Mouse (Mus musculus): ENCODE results near the gene Enthd1. TPM values are rescaled to one million over a fixed set of nuclear protein-coding genes. Genes with fewer than 3 reads are reported as not detected.
"Not testable (repeated sequence)": the region's sequence is repeated elsewhere in the genome, so short reads cannot be mapped to it uniquely, and the experiment has no call there.

The Enthd1 gene
- polyA plus RNA-seq, 1 experiment from 2014 or later = not detected

DNA sequence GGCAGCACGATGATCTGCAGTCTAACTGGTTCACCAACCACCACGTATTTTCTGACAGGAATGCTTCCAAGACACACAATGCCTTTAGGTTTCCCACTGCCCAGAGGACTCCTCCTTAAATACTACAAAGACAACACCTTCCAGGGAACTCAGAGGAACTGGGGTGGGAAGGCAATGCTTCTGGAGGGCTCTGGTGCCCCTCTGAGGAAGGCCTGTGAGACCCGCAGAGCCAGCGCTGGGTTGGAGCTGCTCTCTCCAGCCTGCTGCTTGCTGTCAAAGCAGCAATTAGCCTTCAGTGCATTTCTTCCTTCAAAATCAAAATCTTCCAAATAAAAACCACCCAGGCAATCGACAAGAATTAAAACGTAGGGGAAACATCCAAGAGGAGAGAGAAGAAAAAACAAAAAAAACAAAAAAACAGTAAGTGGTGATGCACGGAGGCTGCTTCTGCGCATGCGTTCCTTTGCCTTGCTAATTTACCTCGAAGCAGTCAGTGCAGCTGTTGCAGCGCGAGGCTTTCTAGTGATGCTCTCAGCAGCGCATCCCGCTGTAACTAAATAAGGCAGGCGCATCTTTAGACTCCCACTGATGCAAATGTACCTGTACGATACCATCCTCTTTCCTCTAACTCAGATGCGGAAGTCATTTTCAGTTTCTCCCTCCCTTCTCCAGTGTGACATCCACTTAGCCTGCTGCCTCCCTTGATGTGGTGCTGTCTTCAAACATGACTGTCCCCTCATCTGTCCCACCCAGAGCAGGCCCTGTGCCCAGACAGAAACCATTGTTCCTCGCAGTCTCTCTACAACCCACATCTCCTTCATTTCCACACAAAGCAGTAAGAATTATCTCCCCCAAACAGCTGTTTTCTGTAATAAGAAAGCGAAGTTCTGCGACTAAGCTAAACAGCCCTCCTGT, 34.7 kb downstream of the Enthd1 start:
- Histone ChIP-seq H3K9ac (no peak overlapping the region), H3K27me3 (no peaks in the 10 kb centered on the region), H3K4me3 (no peak overlapping the region), H3K4me2 (no peak overlapping the region), H3K4me1 (no peaks in the 10 kb centered on the region), H3K9me3 (no peaks in the 10 kb centered on the region), H3K27ac (no peak overlapping the region), H3K36me3 (no peaks in the 10 kb centered on the region)
- no peak for ATAC-seq (ENCODE audit: borderline replicate concordance, extremely low read depth, low FRiP score, low TSS enrichment)
- 53% methylated on average over 20 of the region's 20 CpGs for WGBS

DNA sequence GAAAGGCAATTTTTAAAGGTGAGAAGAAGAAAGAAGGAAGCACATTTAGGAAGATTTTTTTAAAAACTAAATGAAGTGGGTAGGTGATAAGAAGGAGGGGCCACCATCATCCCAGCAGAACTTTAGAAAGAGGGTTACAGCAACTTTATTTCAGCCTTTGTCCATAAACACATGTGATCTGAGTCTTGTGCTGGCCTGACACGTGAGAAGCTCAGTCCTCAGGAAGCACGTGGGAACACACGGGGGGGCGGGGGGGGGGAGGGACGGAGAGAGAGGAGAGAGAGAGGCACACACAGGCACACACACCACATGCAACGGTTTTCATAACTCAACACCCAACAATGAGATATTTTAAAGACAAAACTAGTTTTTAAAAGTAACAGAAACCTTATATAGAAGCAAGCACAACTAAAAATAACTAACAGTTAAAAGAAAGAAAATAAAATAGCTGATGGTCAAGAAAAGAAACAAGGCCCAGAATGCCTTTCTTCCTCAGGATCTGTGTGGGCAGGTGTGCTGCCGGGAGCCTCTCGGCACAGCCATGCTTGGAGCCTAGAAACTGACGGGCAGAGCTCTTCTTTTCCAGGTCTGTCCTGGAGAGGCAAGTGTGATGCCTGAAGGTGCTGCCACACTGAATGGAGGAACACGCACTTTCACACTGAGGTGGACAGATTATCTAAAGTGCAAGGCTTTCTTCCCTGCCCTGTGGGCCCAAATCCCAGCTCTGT, 43.1 kb downstream of the Enthd1 start:
- no peak overlapping the region for H3K27ac ChIP-seq
- no peaks in the 10 kb centered on the region for H3K9me3 ChIP-seq
- ATAC-seq (ENCODE audit: borderline replicate concordance, extremely low read depth, low FRiP score, low TSS enrichment) = no peak
- no peaks in the 10 kb centered on the region for H3K27me3 ChIP-seq
- H3K36me3 ChIP-seq = no peaks in the 10 kb centered on the region
- H3K9ac ChIP-seq = no peak overlapping the region
- H3K4me3 ChIP-seq = no peak overlapping the region
- peaks cover 6% of the 10 kb centered on the region; the same call in 1 of the 2 replicates for H3K4me1 ChIP-seq
- H3K4me2 ChIP-seq = no peak overlapping the region
- WGBS = 35% methylated on average over 10 of the region's 10 CpGs

DNA sequence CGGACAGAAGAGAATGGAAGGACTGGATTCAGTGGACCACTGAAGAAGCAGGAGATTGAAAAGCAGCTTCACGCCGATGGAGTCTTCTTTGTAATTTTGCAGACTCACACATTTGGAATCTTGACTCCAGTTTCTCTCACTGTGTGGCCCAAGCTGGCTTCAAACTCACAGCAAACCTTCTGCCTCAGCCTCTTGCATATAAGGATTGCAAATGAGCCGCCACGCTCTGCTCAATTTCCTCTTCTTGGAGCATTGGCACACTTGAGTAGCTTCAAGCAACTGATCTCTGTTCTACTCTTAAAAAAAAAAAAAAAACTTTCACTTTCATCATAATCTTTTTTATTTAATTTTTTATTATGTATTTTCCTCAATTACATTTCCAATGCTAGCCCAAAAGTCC, 45.0 kb downstream of the Enthd1 start:
- no peak overlapping the region for H3K27ac ChIP-seq
- no peaks in the 10 kb centered on the region for H3K27me3 ChIP-seq
- H3K4me3 ChIP-seq = no peak overlapping the region
- H3K9me3 ChIP-seq = no peaks in the 10 kb centered on the region
- H3K4me2 ChIP-seq = no peak overlapping the region
- peaks cover 6% of the 10 kb centered on the region; the same call in 1 of the 2 replicates for H3K4me1 ChIP-seq
- no peak for ATAC-seq (ENCODE audit: borderline replicate concordance, extremely low read depth, low FRiP score, low TSS enrichment)
- no peaks in the 10 kb centered on the region for H3K36me3 ChIP-seq
- WGBS = 93% methylated on average over 5 of the region's 5 CpGs
- H3K9ac ChIP-seq = no peak overlapping the region

DNA sequence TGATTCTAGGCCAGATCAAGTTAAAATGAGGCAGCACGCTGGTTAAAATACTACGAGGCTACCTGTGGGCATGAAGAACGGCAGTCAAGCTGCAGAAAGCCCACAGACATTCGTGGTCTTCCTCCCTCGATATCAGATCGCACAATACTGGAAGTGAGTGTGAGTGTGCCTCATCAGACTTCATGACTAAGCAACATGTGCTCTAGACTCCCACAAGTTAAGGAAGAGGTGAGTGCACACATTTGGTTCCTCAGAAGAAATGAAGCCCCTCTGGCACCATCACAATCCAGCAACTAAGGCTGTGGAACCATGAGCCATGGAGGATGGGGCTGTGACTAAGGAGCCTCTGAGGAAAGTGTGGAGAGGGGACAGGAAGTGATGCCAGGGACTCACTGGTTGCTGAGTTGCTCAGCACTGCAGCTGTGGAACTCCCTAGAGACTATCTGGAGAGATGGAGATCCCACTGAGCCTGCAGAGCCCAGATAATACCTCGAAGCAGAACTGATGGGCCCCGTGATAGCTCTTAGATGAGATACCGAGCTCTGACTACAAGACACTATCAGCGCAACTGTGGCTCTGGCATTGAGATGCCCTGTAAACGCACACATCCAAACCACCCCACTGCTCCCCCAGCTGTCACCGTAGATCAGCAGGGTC, 46.3 kb downstream of the Enthd1 start:
- no peak for ATAC-seq (ENCODE audit: borderline replicate concordance, extremely low read depth, low FRiP score, low TSS enrichment)
- Histone ChIP-seq H3K4me1 (peaks cover 6% of the 10 kb centered on the region; the same call in 1 of the 2 replicates), H3K4me3 (no peak overlapping the region), H3K36me3 (no peaks in the 10 kb centered on the region), H3K27me3 (no peaks in the 10 kb centered on the region), H3K9ac (no peak overlapping the region), H3K9me3 (no peaks in the 10 kb centered on the region), H3K4me2 (no peak overlapping the region), H3K27ac (no peak overlapping the region)
- 81% methylated on average over 12 of the region's 12 CpGs for WGBS

DNA sequence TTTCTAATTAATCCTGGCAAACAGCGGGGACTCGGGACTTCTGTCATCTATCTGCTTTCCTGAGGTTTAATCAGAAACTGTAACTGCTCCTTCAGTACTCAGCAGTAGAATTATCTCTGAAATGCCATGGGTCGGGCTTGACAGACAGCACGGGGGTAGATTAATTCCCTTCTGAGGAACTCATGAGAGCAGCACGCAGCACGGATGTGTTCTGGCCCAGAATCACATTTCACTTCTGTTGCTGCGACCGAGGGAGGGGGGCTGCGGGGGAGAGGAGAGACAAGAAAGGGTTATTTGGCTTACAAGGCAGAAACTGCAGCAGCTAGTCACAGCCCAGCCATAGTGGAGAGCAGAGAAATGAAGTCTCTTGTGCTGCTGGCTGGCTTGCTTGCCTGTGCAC, 47.0 kb downstream of the Enthd1 start:
- no peaks in the 10 kb centered on the region for H3K36me3 ChIP-seq
- WGBS = 19% methylated on average over 9 of the region's 9 CpGs
- H3K9ac ChIP-seq = no peak overlapping the region
- H3K27me3 ChIP-seq = no peaks in the 10 kb centered on the region
- H3K27ac ChIP-seq = no peak overlapping the region
- 0 out of 2 replicates have a peak, but pooled peaks have one; percentile 27 for ATAC-seq (ENCODE audit: borderline replicate concordance, extremely low read depth, low FRiP score, low TSS enrichment)
- 0 out of 2 replicates have a peak overlapping the region, but pooled peaks have one; percentile 24 for H3K4me2 ChIP-seq
- peaks cover 6% of the 10 kb centered on the region; the same call in 1 of the 2 replicates for H3K4me1 ChIP-seq
- H3K4me3 ChIP-seq = no peak overlapping the region
- H3K9me3 ChIP-seq = no peaks in the 10 kb centered on the region

DNA sequence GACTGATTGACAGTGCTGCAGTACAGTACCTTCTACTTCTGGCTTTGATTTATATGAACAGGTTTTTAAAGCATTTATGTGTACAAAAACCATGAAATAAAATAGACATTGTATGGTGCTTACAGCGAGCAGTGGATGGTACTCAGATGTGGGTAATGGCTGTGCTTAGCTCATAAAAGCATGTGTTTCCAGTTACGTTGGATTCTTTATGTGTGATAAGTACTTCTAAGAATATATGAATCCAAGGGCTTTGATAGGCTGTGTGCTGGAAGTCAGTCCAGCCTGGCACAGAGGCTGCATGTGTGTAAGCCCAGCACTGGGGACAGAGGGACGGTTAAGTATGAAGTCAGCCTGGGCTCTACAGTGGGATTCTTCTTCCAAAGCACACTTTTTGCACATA, 48.4 kb downstream of the Enthd1 start:
- Histone ChIP-seq H3K36me3 (no peaks in the 10 kb centered on the region), H3K4me1 (peaks cover 6% of the 10 kb centered on the region; the same call in 1 of the 2 replicates), H3K4me2 (no peak overlapping the region), H3K27me3 (no peaks in the 10 kb centered on the region), H3K9me3 (no peaks in the 10 kb centered on the region), H3K4me3 (no peak overlapping the region), H3K27ac (no peak overlapping the region), H3K9ac (no peak overlapping the region)
- whole genome bisulfite sequencing = 69% methylated on average over 3 of the region's 3 CpGs
- ATAC-seq (ENCODE audit: borderline replicate concordance, extremely low read depth, low FRiP score, low TSS enrichment) = no peak

DNA sequence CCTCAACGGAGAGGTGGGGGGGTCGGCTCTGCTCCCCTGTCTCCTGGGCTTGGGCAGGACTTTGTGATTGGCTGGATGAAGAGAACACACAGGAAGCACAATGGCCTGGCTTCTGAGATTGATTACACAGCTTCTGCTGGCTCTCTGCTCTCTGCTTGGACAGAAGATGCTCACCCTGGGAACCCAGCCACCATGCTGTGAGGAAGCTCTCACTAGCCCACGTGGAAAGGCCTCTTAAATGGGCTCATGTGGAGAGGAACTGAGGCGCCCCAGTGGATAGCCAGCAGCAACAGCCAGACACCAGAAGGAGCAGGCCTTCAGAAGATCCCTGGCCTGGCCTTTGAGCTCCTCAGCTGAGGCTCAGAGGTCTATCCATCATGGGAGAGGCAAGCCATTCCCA, 59.9 kb downstream of the Enthd1 start:
- no peak overlapping the region for H3K4me2 ChIP-seq
- 22% methylated on average over 4 of the region's 4 CpGs for WGBS
- no peaks in the 10 kb centered on the region for H3K9me3 ChIP-seq
- H3K36me3 ChIP-seq = no peaks in the 10 kb centered on the region
- H3K4me3 ChIP-seq = no peak overlapping the region
- H3K27me3 ChIP-seq = no peaks in the 10 kb centered on the region
- H3K9ac ChIP-seq = no peak overlapping the region
- no peak overlapping the region for H3K27ac ChIP-seq
- no peak for ATAC-seq (ENCODE audit: borderline replicate concordance, extremely low read depth, low FRiP score, low TSS enrichment)
- H3K4me1 ChIP-seq = no peaks in the 10 kb centered on the region

DNA sequence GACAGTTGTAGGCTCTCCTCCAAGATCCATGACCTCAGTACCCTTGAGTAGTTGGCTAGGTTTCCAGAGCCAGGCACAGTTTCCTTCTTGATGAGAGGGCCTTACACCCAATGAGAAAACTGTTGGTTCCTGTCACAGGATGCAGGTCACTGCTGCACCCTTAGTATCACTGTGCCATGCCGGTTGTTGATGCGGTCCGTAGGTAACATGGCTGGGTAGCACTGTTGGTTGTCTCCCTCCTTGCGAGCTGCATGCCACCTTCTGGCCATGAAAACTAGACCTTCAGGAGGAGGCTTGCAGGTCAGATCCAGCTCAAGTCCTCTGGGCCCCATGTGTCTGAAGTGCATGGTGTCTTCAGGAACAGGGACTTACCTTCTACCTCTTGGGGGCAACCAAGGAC, 61.8 kb downstream of the Enthd1 start:
- not testable (repeated sequence) for H3K36me3 ChIP-seq; H3K4me3 ChIP-seq; H3K27ac ChIP-seq; H3K4me2 ChIP-seq; H3K27me3 ChIP-seq; H3K4me1 ChIP-seq; ATAC-seq (ENCODE audit: borderline replicate concordance, extremely low read depth, low FRiP score, low TSS enrichment); H3K9ac ChIP-seq; H3K9me3 ChIP-seq
- WGBS = 89% methylated on average over 4 of the region's 4 CpGs

DNA sequence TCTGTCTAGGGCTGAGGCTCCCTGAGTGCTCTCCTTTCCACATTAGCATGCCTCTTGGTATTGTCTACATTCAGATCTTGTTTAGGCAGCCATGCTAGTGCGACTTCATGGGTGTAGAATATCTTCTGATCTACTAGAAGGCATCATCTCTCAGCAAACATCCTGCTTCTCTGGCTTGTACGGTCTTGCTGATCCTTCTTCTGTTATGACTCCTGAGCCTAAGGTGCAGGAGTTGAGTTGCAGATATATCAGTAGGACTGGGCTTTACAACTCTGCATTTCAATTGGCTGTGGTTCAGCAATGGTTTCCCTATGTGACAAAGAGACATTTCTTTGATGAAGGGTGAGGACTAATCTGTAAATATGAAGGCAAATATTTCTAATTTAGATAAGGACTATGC, 62.2 kb downstream of the Enthd1 start:
- Histone ChIP-seq H3K9me3 (no peaks in the 10 kb centered on the region), H3K36me3 (no peaks in the 10 kb centered on the region), H3K4me1 (no peaks in the 10 kb centered on the region), H3K4me2 (no peak overlapping the region), H3K27ac (no peak overlapping the region), H3K4me3 (no peak overlapping the region), H3K27me3 (no peaks in the 10 kb centered on the region), H3K9ac (no peak overlapping the region)
- 78% methylated on average over 2 of the region's 2 CpGs for WGBS
- ATAC-seq (ENCODE audit: borderline replicate concordance, extremely low read depth, low FRiP score, low TSS enrichment) = no peak

DNA sequence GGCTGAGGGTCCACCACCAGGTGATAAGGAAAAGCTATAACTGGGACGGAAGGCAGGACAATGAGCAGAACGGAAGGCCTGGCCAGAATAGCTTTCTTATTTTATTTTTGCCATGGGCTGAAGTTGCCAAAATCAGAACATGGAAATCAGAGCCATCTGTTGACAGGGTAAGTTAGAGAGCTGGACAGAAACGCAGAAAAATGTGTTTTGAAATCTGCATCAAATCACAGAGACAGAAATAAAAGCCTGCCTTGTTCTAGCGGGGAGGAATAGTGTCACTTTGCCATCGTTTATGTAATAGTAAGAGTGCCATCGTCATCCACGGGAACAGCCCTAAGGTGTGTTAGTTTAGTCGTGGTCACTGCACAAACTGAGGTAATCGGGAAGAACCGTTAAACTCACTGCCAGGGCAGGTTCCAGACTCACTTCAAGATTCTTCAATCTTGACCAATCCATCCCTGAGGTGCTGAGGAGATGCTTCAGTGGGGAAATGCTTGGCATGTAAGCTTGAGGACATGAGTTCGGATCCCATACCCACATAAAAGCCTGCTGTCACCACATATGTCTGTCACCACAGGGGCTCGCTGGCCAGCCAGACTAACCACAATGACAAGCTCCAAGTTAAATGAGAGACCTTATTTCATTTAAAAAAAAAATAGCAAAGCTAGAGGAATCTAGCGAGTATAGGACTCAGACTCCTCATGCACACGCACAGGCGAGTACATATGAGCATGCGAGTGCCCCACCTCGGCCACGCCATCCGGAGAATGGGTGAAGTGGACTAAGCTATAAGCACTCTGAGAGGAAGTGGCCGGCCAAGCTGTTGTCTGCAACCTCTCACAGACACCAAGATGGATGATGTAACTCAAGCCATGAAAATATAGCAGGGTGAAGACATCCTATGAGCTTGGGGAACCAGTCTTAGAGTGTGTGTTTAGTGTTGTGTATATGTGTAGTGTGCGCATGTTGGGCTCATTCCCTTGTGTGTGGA, 63.6 kb downstream of the Enthd1 start:
- ATAC-seq (ENCODE audit: borderline replicate concordance, extremely low read depth, low FRiP score, low TSS enrichment) = no peak
- Histone ChIP-seq H3K4me3 (no peak overlapping the region), H3K4me1 (no peaks in the 10 kb centered on the region), H3K27me3 (no peaks in the 10 kb centered on the region), H3K9me3 (no peaks in the 10 kb centered on the region), H3K36me3 (no peaks in the 10 kb centered on the region), H3K9ac (no peak overlapping the region), H3K27ac (no peak overlapping the region), H3K4me2 (no peak overlapping the region)
- 74% methylated on average over 21 of the region's 21 CpGs for WGBS

DNA sequence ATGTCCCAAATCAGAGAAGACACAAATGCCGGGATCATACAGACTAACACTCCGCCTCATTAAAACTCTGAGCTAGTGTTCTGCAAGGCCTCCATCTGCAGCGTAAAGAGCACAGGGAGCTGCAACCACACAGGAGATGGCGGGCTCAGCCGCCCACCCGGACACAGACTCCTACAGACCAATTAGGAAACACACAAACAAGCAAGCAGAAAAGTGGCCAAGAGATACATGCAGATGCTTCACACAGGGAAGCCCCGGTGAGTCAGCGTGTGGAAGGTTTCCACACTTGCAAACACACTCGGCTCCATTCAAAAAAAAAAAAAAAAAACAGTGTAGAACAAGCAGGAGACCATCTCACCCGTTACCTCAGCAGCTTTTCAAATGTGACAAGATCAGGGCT, 64.5 kb downstream of the Enthd1 start:
- WGBS = 72% methylated on average over 10 of the region's 10 CpGs
- H3K9me3 ChIP-seq = no peaks in the 10 kb centered on the region
- H3K27me3 ChIP-seq = no peaks in the 10 kb centered on the region
- no peaks in the 10 kb centered on the region for H3K4me1 ChIP-seq
- no peaks in the 10 kb centered on the region for H3K36me3 ChIP-seq
- no peak for ATAC-seq (ENCODE audit: borderline replicate concordance, extremely low read depth, low FRiP score, low TSS enrichment)
- no peak overlapping the region for H3K4me2 ChIP-seq
- H3K9ac ChIP-seq = no peak overlapping the region
- no peak overlapping the region for H3K4me3 ChIP-seq
- no peak overlapping the region for H3K27ac ChIP-seq

All from lung, embryonic 15.5 days (tissue).